Mouse (Mus musculus) urinary bladder, postnatal 36 days (tissue): ENCODE data around the gene Dusp5.

Source experiments
- DNase-seq, 2 experiments: peaks; one replicate each; pipeline ENCODE4 v3.0.0; 2022; ENCODE audit warnings: low spot score in 2 of 2, mixed read lengths in 1 of 2

The Dusp5 gene

GRCm38 (mm10) chr19:53543602-53544001 lies 14.7 kb downstream of the Dusp5 start:
- no peak for DNase-seq

DNA sequence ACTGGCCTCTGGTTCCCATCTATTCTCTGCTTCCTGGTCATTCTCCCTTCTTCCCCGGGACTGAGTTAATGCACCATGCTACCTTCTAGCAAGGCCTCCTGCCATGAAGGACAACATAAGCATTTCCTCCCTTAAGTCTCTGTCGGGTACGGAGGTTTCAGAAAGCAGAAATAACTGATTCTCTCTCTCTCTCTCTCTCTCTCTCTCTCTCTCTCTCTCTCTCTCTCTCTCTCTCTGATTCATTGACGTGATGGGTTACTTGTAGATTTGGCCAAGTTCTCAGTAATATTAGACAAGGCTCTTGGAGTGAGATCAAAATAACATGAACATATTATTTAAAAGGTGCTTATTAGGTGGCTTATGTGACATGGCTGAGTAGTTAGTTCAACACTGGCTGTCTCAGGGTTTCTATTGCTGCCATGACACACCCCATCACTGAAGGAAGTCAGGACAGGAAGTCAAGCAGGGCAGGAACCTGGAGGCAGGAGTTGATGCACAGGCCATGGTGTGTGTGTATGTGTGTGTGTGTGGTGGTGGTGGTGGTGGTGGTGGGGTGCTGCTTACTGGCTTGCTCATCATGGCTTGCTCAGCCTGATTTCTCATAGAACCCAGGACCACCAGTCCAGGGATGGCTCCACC lies 16.1 kb downstream of the Dusp5 start:
- no peak for DNase-seq

DNA sequence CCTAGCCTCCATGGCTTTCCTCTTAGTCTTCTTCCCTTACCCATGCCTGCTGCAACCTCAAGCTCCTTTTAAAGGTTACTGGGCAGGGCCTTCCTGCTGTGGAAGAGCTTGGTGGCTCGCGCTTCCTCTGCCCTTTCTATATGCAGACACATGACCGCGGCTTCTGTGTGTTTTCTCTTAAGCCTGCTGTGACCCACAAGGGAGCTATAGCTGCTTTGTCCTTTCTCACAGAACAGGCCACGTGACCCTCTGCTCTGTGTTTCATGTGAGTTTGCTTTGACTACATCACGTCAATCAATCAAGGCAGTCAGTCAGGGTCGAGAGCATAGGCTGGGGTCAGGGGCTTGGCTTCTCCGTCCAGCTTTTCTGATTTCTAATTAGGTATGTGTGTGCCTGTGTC lies 18.7 kb downstream of the Dusp5 start:
- DNase-seq, result no peak

DNA sequence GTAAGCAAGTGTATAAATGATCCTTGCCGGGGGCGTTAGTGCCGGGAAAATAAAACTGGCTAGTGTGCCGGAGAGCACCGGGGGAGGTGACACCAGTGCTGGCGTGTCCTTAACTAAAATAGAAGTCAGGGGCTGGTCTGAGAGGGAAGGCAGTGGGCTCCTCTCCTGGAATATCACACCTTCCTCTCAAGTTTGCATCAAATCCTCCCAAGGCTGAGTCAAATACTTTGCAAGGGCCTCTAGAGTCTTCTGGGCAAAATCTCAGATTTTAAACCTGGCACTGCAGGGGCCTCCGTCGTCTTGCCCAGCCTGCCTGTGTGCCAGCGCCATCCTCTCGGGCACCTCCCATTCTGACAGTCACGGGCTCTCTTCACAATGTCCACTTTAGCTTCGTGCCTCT lies 22.1 kb downstream of the Dusp5 start:
- DNase-seq, result no peak

GRCm38 (mm10) chr19:53552216-53552786 lies 23.4 kb downstream of the Dusp5 start:
- DNase-seq, result no peak

GRCm38 (mm10) chr19:53552795-53553194 lies 23.9 kb downstream of the Dusp5 start:
- no peak for DNase-seq

DNA sequence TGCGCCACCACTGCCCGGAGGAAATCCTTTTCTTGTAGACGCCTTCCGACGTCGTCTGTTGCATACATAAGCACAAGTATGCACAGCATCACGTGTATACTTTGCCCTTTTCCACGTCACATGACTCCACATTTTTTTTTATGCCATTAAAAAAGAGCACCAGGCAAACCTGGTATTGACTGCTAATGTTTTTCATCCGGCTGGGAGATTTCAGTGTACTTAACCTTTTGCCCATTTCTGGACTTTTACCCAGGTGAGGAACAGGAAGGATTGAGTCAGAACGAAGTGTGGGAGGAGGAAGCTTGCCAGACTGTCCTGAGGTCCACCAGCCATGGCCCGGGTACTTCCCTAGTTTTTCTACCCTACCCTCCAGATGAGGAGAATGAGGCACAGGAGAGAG lies 25.5 kb downstream of the Dusp5 start:
- DNase-seq, result no peak

GRCm38 (mm10) chr19:53554981-53555616 lies 26.2 kb downstream of the Dusp5 start:
- DNase-seq, result no peak

GRCm38 (mm10) chr19:53556841-53557240 lies 27.9 kb downstream of the Dusp5 start:
- DNase-seq, result no peak

DNA sequence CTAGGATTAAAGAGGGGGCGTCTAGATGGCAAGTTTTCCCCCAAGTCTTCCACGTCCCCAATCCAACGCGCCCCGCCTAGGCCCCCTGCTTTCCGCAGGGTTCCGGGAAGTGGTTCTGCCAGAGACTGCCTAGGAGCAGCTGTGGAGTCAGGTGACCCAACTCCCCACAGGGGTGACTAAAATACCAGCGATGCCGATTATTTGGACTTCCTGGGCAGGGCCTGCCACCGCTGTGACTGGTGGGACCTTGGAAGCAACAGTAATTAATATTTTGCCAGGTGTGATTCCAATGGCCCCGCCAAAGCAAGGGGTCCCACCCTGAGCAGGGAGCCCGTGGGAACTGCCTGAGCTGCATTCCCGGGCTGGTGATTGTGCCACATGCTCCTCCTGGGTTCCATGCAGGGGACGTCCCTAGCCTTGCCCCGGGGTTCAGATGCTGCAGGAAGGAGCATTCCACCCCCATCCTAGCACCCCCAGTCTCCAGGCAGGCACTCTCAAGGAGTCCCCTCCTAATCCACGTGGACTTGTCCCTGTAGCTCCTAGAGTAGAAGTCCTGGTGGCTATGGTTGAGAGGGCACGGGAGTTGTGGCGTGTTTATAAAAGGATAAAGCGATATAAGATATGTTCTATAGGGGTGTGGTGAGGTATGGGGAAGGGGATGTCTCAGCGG lies 28.5 kb downstream of the Dusp5 start:
- DNase-seq, result no peak

GRCm38 (mm10) chr19:53560436-53560835 lies 31.5 kb downstream of the Dusp5 start:
- no peak for DNase-seq

DNA sequence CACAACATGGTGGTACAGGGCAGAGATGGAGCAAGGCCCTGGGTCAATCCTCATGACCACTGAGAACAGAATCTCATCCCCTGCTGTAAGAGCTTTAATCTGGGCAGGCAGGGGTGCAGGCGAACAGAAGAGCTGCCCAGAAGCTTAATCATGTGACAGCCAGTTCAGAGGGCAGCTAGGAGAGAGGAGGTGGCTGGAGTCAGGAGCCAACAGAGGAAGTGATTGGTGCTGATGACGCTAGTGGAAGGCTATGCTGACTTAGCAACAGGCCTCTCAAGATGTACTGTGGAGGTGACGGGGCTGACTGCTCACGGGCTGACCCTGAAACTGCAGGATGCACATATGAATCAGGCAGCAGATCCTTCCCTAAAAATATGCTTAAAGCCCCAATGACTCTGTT lies 35.3 kb downstream of the Dusp5 start:
- no peak for DNase-seq

- no peak for DNase-seq
Observed at GRCm38 (mm10) chr19:53565565-53566277, 36.8 kb downstream of the Dusp5 start.

GRCm38 (mm10) chr19:53567864-53568263 lies 39.0 kb downstream of the Dusp5 start:
- no peak for DNase-seq

DNA sequence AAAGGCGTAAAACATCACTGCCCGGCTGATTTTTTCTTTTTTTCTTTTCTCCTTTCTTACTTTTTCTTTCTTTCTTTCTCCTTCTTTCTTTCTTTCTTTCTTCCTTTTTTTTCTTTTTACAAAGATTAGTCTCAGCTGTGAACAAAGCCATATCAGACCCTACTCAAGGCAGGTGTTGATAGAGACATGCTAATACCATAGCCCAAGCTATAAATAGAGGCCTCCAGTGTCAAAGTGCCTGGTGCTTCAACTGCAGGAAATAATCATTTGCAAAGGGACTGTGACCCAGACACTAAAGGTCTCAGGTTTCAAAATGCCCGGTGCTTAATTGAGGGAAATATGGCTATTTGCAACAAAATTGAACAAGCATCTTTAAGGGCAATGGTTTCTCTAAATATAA lies 39.6 kb downstream of the Dusp5 start:
- DNase-seq, result no peak

- DNase-seq, result no peak
Observed at GRCm38 (mm10) chr19:53571056-53571455, 42.1 kb downstream of the Dusp5 start.

DNA sequence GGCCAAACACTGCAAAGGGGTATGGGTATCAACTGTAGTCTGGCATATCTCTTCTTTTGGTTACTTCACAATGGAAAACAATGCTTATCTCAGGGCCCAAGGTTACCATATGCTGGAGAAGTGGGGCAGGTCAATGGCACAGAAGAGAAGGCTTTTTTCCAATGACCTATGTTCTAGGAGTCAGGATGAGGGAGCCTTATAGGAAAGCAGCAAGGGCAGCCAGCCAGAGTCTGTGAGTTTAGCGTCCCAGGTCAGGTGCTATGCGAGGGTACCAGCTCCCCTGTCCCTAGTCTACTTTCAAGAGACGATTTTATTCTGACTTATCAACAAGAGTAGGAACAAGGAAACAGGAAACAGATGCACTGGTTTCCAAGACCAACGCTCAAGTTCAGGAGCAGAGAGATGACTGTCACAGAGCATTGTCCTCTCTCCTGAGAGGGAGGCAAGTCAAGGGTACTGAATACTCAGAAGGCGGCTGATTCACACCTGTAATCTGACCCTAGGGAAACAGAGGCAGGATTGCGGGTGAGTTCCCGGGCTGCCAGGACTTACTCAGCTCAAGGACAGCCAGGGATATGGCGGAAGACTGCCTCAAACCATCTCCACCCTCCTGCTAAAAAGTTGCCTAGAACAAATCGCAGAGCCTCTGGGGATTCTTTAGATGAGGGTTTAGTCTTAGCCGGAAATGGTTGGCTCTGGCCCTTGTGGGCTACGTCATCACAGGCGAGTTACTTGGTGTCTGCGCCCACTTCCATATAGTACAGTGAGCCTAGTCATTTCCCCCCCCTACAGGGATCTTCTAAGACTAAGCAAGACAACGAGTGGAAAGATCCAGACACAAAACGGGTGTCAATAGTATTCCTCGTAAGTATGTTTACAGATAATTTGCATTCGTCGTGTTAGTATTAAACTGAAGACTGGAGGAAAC lies 42.9 kb downstream of the Dusp5 start:
- no peak for DNase-seq

- no peak for DNase-seq
Observed at GRCm38 (mm10) chr19:53572607-53573006, 43.7 kb downstream of the Dusp5 start.

DNA sequence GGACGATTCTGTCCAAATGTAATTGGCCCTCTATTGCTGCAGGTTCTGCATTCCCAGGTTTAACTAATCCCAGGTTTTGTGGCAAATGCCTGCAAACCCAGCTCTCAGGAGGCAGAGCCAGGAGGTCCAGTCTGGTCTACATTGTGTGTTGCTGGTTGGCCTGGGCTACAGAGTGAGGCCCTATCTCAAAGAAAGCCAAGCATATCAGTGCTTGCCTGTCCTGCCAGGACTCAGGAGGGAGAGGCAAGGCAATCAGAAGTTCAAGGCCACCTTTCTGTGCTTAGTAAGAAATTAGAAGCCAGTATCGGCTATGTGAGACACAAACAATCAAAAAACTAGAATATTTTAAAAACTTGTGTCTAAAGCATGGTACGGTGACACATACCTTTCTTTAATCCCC lies 44.2 kb downstream of the Dusp5 start:
- no peak for DNase-seq

GRCm38 (mm10) chr19:53574131-53574530 lies 45.2 kb downstream of the Dusp5 start:
- DNase-seq, result no peak

DNA sequence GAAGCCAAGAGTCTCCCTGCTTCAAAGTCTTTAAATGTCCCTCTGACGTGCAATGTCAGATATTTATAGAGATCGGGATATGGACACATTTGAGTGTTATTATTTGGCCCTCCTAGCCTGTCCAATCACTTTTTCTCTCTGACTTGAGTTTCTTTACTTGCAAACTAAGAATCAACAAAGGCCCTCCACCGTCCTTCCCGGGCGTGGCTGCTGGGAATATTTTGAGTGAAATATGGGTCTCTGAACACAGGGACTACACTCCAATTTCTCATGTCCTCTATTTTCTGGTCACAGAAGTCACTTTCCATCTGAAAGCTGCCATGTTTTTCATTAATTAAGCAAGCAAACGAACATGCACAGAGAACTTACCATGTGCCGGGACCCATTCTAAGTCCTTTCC lies 45.6 kb downstream of the Dusp5 start:
- DNase-seq, result no peak
